ENCODE assay signal across 16 mouse cellular contexts in the genomic region with DNA sequence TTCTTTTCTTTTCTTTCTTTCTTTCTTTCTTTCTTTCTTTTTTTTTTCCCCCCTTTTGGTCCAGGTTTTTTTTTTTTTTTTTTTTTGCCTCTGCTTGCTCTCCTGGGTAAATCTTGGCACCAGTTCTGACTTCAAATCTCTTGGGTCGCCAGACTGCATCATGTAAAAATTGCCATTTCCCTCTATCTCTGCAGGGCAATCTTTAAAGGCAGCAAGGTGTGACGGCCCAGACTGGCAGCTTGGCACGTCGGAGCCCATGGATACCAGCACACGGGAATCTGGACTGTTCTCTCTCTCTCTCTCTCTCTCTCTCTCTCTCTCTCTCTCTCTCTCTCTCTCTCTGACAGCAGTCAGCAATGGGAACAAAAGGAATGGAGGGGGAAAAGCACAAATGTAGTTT.
DNase-seq lines count a peak whose midpoint lies in the region; ATAC-seq and TF ChIP-seq lines count a peak whose summit lies in the region.
"Had no signal": no experiment of that assay in that cellular context is flagged by ENCODE, and none has a peak within 500 bp of the region (broad histone marks: within the 10 kb centered on the region; RNA-seq: fewer than 3 reads in every experiment).

No protein-coding gene starts in this region.

- H3K4me1 ChIP-seq in forebrain, embryonic 13.5 days = peaks cover 31% of the 10 kb centered on the region
- peaks cover 22% of the 10 kb centered on the region for H3K4me1 ChIP-seq in forebrain, embryonic 10.5 days
- no peaks in the 10 kb centered on the region for H3K4me1 ChIP-seq in hindbrain, postnatal 0 days (ENCODE audit: insufficient read depth, low read length)
- H3K4me1 ChIP-seq: heart, embryonic 13.5 days had no signal

- peak overlapping the region; percentile 44 for H3K4me2 ChIP-seq in forebrain, embryonic 13.5 days
- peak overlapping the region; percentile 48 for H3K4me2 ChIP-seq in hindbrain, postnatal 0 days (ENCODE audit: low read depth, low read length)
- H3K4me2 ChIP-seq: embryonic facial prominence, embryonic 13.5 days; heart, embryonic 13.5 days; liver, embryonic 11.5 days; lung, embryonic 14.5 days had no signal

- DNase-seq in forebrain, embryonic 10.5 days (ENCODE audit: extremely low spot score, low spot score) = no peak
- peak; percentile 3 for DNase-seq in retina, postnatal 1 day
- no peak for DNase-seq in retina, embryonic 14.5 days (ENCODE audit: low spot score)
- DNase-seq in hindbrain, postnatal 0 days (ENCODE audit: low spot score) = peak; percentile 64
- DNase-seq in lung, postnatal 25 days (ENCODE audit: low spot score) = no peak
- no peak for DNase-seq in B cell, adult 2 months
- DNase-seq: gastrocnemius, postnatal 10 days; kidney, adult 2 months; kidney, postnatal 25 days; lung, embryonic 14.5 days; right cerebral cortex, postnatal 25 days; thymus, postnatal 4 days had no signal

- peak; percentile 66 for ATAC-seq in forebrain, embryonic 13.5 days
- peak; percentile 68 for ATAC-seq in hindbrain, postnatal 0 days

- no peak overlapping the region for H3K4me3 ChIP-seq in forebrain, embryonic 13.5 days
- no peak overlapping the region for H3K4me3 ChIP-seq in forebrain, embryonic 10.5 days
- H3K4me3 ChIP-seq in hindbrain, postnatal 0 days (ENCODE audit: low read length) = no peak overlapping the region
- H3K4me3 ChIP-seq: embryonic facial prominence, embryonic 13.5 days; heart, embryonic 13.5 days had no signal

- H3K9ac ChIP-seq in forebrain, embryonic 13.5 days = no peak overlapping the region
- H3K9ac ChIP-seq in hindbrain, postnatal 0 days (replicated peaks; ENCODE audit: low read length) = no peak overlapping the region
- H3K9ac ChIP-seq: embryonic facial prominence, embryonic 13.5 days; heart, embryonic 13.5 days; lung, embryonic 14.5 days had no signal

- WGBS in forebrain, embryonic 13.5 days = 6% methylated on average over 5 of the region's 5 CpGs
- WGBS in forebrain, embryonic 10.5 days = 30% methylated on average over 5 of the region's 5 CpGs
- 6% methylated on average over 5 of the region's 5 CpGs for WGBS in hindbrain, postnatal 0 days

- no peaks in the 10 kb centered on the region for H3K36me3 ChIP-seq in forebrain, embryonic 13.5 days (ENCODE audit: poor library complexity, severe bottlenecking)
- H3K36me3 ChIP-seq in forebrain, embryonic 10.5 days (replicated peaks) = no peaks in the 10 kb centered on the region
- H3K36me3 ChIP-seq in hindbrain, postnatal 0 days (ENCODE audit: insufficient read depth, low read length) = no peaks in the 10 kb centered on the region
- H3K36me3 ChIP-seq: embryonic facial prominence, embryonic 13.5 days; heart, embryonic 13.5 days had no signal

- H3K27ac ChIP-seq in forebrain, embryonic 13.5 days = peak overlapping the region; percentile 91
- no peak overlapping the region; the same call in 1 of the 2 replicates for H3K27ac ChIP-seq in forebrain, embryonic 10.5 days
- H3K27ac ChIP-seq in hindbrain, postnatal 0 days = 0 out of 2 replicates have a peak overlapping the region, but pooled peaks have one; percentile 1
- H3K27ac ChIP-seq: embryonic facial prominence, embryonic 13.5 days; heart, embryonic 13.5 days had no signal

- H3K27me3 ChIP-seq in forebrain, embryonic 13.5 days = no peaks in the 10 kb centered on the region
- H3K27me3 ChIP-seq in forebrain, embryonic 10.5 days (ENCODE audit: poor library complexity, severe bottlenecking) = no peaks in the 10 kb centered on the region; the same call in 1 of the 2 replicates
- H3K27me3 ChIP-seq in hindbrain, postnatal 0 days (ENCODE audit: insufficient read depth, low read length) = no peaks in the 10 kb centered on the region
- H3K27me3 ChIP-seq: embryonic facial prominence, embryonic 13.5 days; heart, embryonic 13.5 days had no signal

- H3K9me3 ChIP-seq in forebrain, embryonic 13.5 days (replicated peaks) = no peaks in the 10 kb centered on the region
- no peaks in the 10 kb centered on the region for H3K9me3 ChIP-seq in forebrain, embryonic 10.5 days
- no peaks in the 10 kb centered on the region for H3K9me3 ChIP-seq in hindbrain, postnatal 0 days (ENCODE audit: low read length)
- H3K9me3 ChIP-seq: embryonic facial prominence, embryonic 13.5 days; heart, embryonic 13.5 days had no signal

- no peak for TF ChIP-seq CTCF in hindbrain, postnatal 0 days (IDR thresholded peaks at IDR 0.05; ENCODE audit: low read depth)

Comparison
In these comparisons a context has a peak if more than half of its experiments do, and no peak if none do; other contexts are left out.
1. DNase-seq: peak in retina, postnatal 1 day (single experiment) and hindbrain, postnatal 0 days (single experiment); none in forebrain, embryonic 10.5 days (single experiment), retina, embryonic 14.5 days (single experiment), lung, postnatal 25 days (single experiment) and B cell, adult 2 months (0 of 2).